Mouse (Mus musculus) ZHBTc4 (cell line): ENCODE measurements around the gene Rap1gap2.
A peak's percentile ranks its signal among the peaks of the same experiment; 100 is the strongest.

ENCODE experiments used
- DNase-seq: peaks from one replicate; pipeline ENCODE4 v3.0.0-alpha.2; 2011; ENCODE audit warnings: low read depth, low spot score

The Rap1gap2 gene

GRCm38 (mm10) chr11:74574768-74575434, 35.8 kb downstream of the Rap1gap2 start:
- DNase-seq, result no peak

DNA sequence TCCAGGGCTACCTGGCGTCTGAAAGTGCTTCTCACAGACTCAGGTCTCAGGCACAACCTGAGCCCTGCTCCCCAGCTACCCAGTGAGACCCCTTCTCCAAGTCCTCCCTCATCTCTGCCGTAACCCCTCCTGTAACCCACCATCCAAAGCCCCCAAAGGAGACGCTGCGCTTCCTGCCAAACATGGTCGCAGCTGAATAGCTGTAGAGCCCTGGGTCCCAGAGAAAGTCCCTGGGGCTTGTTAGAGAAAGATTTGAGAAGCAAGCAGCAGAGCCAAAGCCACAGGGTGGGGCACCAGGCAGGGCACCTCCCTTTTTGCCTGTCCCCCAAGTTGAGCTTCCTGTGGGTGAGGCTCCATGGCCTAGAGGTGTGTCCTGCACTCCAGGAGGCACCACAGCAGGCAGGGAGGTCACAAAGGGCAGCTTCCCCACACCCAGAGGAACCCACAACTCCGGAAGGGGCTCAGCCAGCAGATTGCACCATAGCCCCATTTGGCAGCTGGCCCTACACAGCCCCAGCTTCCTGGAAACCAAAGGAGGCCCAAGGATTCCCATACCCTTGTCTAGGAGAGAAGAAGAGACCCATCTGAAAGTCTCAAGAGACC, 38.2 kb downstream of the Rap1gap2 start:
- no peak for DNase-seq

GRCm38 (mm10) chr11:74569735-74570134, 41.0 kb downstream of the Rap1gap2 start:
- no peak for DNase-seq

- no peak for DNase-seq
These were observed 42.3 kb downstream of the Rap1gap2 start for GRCm38 (mm10) chr11:74568463-74568862.

GRCm38 (mm10) chr11:74568004-74568403, 42.7 kb downstream of the Rap1gap2 start:
- DNase-seq, result no peak

DNA sequence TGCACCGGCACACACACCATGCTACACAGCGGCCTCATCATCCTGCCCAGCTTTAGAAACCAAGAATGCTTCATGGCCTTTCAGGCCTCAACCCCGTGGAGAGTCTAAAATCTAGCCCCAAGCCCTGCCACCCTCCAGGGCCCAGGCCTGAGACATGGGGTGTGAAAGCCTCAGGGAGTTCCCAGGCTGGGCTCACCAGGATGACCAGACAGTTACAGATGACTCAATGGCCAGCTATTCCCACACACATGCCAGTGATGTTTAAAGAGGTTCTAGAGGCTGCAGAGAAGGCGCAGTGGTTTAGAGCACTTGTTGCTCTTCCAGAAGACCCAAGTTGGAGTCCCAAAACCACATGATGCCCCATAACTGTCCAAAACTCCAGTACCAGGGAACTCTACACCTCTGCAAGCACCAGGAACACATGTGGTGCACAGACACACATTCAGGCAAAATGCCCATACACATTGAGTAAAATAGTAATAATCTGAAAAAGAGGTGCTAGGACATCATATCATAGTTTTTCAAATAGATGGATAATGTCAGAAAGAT, 44.3 kb downstream of the Rap1gap2 start:
- DNase-seq, result no peak

DNA sequence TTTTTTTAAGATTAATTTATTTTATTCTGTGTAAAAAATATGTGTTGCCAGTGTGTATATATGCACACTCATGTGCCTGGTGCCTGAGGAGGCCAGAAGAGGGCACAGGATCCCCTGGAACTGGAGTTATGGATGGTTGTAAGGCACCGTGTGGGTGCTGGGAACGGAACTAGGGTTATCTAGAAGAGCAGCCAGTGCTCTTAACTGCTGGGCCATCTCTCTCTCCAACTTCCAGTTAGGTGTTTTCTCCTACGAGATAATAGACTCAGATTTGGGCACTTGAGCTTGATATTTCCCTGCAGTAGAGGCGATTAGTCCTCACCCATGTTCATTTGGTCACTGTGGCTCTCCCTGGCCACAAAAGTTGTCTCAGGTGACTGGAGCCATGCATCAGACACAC, 49.3 kb downstream of the Rap1gap2 start:
- no peak for DNase-seq

GRCm38 (mm10) chr11:74560600-74561227, 50.0 kb downstream of the Rap1gap2 start:
- DNase-seq, result no peak

DNA sequence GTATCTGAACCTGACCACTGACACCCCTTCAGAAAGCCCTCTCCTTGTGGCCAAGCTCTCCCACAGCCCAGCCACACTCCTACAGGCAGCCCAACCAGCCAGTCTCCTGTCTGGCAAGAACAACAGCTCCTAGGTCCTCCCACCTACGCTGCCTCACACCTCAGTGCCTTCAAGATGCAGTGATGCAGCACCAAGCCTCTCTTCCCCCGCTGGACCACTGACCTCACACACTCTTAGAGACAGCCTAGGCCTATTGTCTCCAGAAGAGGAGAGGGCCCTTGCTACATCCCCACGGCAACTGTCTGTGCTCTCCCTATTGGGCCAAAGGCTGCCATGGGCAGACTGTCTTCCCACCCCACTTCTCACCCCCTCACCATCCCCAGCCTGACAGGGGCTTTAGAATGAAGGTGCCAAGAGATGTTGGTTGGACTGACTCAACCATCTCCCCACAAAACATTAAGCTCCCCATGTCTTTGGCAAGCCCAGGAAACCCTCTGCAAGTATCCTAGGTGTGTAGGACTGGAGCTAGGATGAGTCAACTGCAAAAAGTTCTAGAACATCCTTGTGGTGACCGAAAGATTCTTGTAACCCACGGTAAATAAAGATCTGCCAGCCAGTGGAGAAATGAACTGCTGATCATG, 50.8 kb downstream of the Rap1gap2 start:
- no peak for DNase-seq

DNA sequence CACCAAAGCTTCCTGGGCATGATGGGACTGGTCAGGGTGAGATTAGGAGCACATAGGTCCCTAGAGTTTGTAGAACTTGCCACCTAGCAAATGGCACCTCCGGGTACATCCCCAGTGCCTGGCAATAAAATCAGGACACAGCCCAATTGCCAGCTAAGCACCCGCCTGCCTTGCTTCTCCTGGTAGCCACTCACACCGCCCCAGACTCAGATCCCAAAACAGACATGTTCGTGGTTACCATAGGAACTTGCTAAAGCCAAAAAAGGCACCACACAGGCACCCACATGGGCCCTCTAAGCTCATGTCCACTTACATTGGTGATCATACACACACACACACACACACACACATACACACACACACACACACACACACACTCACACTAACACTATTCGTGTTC, 51.8 kb downstream of the Rap1gap2 start:
- no peak for DNase-seq

DNA sequence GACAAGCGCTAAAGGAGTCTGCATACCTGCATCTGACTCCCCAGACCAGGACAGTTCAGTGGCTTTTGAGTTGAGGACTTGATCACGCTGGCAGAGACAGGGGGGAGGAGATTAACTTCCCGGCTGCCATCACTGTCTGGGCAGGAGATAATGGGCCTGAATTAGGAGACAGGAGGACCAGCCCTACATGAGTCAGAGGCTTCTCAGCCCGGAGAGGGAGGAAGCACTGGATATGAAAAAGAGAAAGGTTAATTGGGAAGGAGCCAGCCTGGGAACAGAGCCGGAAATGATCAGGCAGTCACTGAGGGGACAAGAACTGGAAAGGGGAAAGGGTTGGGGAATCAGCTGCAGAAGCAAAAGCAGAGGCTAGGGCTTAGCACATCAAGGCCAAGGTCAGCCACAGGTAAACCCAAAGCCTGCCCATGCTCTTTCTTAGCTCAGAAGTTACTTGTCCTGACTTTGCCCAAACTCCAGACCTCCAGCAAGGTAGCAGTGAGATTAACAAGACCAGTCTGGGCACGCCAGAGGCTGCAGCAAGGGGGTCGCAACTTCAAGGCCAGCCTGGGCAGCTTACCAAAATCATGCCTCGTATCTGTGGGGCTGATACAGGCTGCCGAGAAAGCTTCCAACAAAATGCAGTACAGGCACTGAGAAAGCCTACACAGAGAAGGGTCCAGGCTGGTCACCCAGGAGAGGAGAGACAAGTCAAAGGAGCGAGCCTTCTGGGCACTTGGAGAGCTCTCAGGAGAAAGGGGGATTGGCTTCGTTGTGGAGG, 53.1 kb downstream of the Rap1gap2 start:
- DNase-seq, result no peak

GRCm38 (mm10) chr11:74555716-74556374, 54.9 kb downstream of the Rap1gap2 start:
- DNase-seq, result peak; percentile 89

GRCm38 (mm10) chr11:74554683-74555341, 55.9 kb downstream of the Rap1gap2 start:
- peak; percentile 85 for DNase-seq

DNA sequence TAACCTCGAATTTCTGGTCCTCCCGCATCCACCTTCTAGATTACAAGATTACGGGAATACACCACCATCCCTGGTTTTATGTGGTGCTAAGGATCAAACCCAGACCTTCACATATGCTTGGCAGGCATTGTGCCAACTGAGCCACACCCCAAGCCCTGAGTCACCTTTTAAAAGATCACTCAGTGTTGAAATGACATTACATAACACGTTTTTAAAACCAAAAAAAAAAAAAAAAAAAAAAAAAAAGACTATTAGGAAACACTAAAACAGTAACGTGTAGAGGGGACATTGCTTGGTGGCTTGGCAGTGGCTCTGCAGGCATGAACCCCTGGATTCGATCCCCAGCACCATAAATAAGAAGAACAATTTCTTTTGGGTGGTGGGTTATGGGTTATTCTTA, 59.1 kb downstream of the Rap1gap2 start:
- no peak for DNase-seq

DNA sequence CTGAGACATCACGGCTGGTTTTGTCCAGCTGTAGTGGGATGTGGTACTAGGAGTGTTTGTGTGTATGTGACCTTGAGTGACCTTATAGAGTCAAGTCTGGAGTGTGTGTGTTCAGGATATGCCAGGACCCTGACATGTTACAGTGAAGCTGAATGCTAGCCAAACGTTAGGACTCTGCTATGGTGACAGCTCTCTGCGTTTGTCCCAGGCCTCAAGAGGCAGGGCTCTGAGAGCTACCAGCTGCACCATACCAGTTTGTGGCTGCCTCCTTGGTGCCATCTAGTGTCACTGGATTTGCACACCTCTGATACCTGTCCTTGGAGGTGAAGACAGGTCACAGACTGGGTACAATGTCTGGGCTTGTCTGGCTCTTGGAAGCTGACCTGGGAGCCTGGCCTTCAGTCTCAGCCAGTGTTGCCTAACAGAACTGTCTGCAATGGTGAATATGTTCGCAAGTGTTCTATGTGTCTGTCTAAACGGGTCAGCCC, 60.1 kb downstream of the Rap1gap2 start:
- DNase-seq, result no peak

DNA sequence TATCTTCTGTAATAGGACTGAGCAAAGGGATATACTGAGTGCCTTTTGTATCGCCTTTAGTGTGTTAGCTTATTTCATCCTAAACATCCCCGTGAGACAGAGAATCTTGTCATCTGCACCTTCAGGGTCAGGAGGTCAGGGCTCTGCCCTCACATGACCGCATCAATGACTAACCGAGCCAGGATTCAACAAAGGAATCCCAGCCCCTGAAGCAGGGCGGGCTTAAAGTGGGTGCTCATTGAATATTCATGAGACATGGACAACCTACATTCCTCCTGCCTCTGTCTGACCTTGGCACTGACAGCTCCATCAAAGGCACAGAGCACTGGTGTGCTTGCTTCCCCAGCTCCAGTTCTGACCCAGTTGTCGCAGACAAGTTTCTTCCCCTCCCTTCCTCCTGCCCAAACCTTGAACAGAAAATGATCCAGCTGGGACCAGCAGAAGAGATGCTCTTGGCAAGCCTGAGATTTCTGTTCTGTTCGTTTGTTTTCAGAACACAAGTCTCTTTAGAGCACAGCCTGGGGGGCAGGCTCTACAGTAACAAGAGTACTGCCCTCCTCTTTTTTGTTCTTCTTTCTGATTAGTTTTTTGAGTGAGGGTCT, 61.8 kb downstream of the Rap1gap2 start:
- DNase-seq, result peak; percentile 91

DNA sequence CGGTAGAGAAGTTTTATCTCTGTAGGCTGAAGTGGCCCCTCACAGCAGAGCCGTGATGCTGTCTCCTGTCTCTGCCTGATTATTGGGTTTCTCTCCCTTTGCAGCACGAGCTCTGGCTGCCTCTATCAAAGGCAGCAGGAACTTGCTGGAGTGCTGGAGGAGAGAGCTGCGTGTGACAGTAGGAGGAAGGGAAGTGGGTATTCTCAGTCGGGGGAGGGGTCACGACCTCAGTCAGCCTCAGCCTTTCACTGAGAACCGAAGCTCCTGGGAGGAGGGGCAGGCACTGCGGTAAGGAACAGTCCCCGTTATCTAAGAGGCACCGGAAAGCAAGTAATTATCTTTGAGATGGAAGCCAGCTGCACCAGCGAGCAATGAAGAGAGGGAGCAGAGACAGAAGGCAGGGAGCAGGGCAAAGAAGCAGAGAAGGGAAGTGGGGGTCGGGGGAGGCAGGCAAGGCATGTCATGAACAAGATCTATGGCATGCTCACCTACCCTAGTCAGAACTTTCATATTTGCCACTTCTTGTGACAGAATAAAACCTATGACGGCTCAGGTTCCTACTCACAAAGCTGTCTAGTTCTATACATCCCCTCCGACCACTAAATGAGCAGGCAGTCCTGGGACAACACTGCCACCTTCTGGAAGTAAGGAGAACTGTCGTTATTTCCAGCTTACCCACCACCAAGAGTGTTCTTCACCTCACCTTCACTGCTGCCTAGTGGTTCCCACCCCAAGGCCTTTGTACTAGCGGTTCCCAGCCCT, 63.6 kb downstream of the Rap1gap2 start:
- DNase-seq, result peak; percentile 87

DNA sequence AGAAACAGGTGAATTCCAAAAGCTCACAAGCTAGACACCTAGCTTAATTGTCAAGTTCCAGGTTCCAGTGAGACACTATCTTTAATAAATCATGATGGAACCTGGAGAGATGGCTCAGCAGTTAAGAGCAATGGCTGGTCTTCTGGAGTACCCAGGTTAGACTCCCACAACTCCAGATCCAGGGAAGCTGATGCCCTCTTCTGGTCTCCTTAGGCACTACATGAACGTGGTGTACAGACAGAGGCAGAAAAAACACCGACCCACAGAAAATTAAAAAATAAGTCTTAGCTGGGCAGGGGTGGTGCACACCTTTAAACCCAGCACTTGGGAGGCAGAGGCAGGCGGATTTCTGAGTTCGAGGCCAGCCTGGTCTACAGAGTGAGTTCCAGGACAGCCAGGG, 64.5 kb downstream of the Rap1gap2 start:
- peak; percentile 82 for DNase-seq

GRCm38 (mm10) chr11:74545560-74545959, 65.2 kb downstream of the Rap1gap2 start:
- no peak for DNase-seq
